Mouse (Mus musculus): ENCODE results near the gene Fis1. TPM values are rescaled to one million over a fixed set of nuclear protein-coding genes. Genes with fewer than 3 reads are reported as not detected.
A peak's percentile ranks its signal among the peaks of the same experiment; 100 is the strongest.

The Fis1 gene
- polyA plus RNA-seq, 1 experiment from 2014 or later, result 280 TPM

DNA sequence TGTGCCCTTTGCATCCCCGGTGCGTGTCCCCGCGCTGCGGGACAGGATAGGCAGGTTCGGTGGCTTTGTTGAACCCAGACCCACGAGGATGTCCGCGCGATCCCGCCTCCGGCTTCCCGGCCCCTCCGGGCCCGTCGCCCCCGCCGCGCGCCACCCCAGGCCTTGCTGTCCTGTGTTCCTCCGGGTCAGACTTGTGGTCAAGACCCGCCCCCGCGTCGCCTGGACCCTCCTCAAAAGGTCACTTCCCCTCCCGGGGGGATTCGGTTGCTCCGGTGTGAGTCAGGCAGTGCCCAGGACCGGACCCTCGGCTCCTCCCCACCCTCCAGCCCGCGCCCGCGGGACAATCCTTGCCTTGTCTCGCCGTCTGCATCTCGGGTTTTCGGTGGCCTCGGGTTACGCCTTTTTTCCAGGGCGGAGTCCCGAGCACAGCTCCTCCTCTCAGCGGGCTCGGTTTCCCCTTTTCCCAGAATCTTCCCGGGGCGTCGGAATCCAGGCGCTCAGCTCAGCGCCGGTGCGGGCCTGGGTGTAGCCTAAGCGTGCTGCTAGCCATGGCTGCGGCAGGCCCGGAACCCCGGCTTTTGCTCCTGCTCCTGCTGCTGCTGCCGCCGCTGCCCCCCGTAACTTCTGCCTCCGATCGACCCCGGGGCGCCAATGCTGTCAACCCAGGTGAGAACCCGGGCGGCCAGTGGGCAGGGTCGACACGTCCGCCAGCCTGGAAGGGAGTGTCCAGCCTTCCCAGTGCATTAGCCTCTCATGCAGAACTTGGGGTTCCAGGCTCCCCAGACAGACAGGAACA lies 34.3 kb downstream of the Fis1 start:
- ATAC-seq, result peak; percentile 53
- POLR2A ChIA-PET, result interaction anchor here (0.5 to 1.4 kb wide), 8 partner anchors 20 to 351 kb away, joined by 3 to 4 read pairs (median 4); no protein-coding TSS in a partner anchor
- DNase-seq (ENCODE audit: low read depth, low spot score), result no peak
- no peaks in the 10 kb centered on the region for H3K27me3 ChIP-seq
- CTCF ChIA-PET, result no interaction called here
- TF ChIP-seq CTCF (IDR thresholded peaks at IDR 0.05), result no peak
- in situ Hi-C loops (cut with MboI; ENCODE audit: low pct_unique_long_range_greater_than_20kb), result no loop called here

DNA sequence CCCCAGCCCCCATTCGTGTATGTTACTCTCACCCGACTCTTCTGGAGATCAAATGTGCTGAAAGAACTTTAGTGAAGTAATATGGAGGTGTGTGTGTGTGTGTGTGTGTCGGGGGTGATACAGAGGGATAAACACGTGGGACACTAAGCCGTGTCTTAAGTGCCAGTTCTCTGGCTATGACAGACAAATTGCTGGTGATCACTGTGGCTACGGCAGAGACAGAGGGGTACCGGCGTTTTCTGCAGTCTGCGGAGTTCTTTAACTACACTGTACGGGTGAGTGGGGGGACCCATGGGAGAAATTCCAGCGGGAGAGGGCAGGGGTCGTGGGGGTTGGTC lies 34.8 kb downstream of the Fis1 start, which contains the start of gene Znhit1:
Gene Znhit1, minus strand, starts transcription at position 88 of the 338 bp plus-strand sequence.
- DNase-seq (ENCODE audit: low read depth, low spot score) (no peak), ATAC-seq (peak; percentile 4)
- in situ Hi-C loops (cut with MboI; ENCODE audit: low pct_unique_long_range_greater_than_20kb), result no loop called here
- ChIA-PET CTCF (no interaction called here), POLR2A (no interaction called here)
- H3K27me3 ChIP-seq, result no peaks in the 10 kb centered on the region
- no peak for TF ChIP-seq CTCF (IDR thresholded peaks at IDR 0.05)

- in situ Hi-C loops (cut with MboI; ENCODE audit: low pct_unique_long_range_greater_than_20kb), result no loop called here
- TF ChIP-seq CTCF (IDR thresholded peaks at IDR 0.05), result no peak
- POLR2A ChIA-PET, result no interaction called here
- ATAC-seq (no peak), DNase-seq (ENCODE audit: low read depth, low spot score) (no peak)
- CTCF ChIA-PET, result no interaction called here
- no peaks in the 10 kb centered on the region for H3K27me3 ChIP-seq
Measured at GRCm38 (mm10) chr5:136988420-136988819, 35.3 kb downstream of the Fis1 start.

GRCm38 (mm10) chr5:136989801-136990200 lies 36.7 kb downstream of the Fis1 start:
- POLR2A ChIA-PET, result no interaction called here
- no peaks in the 10 kb centered on the region for H3K27me3 ChIP-seq
- in situ Hi-C loops (cut with MboI; ENCODE audit: low pct_unique_long_range_greater_than_20kb), result no loop called here
- ATAC-seq (no peak), DNase-seq (ENCODE audit: low read depth, low spot score) (no peak)
- CTCF ChIA-PET, result no interaction called here
- no peak for TF ChIP-seq CTCF (IDR thresholded peaks at IDR 0.05)

DNA sequence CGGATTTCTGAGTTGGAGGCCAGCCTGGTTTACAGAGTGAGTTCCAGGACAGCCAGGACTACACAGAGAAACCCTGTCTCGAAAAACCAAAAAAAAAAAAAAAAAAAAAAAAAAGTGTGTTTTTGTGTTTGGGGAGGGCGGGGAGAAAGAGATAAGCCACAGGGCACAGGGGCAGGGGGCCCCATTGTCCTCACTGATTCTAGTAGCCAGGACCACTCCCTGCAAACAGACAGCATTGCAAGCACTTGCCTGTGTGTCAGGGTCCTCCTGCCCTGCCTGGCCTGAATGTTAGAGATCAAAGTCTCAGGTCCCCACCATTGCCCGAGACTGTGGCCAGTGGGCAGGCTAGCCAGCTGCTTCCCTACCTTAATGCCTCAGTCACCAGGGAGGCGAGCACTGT lies 46.4 kb downstream of the Fis1 start:
- ChIA-PET POLR2A (no interaction called here), CTCF (interaction anchor here (2.0 kb wide), 1 partner anchor 11 kb away, joined by 6 read pairs; no protein-coding TSS in a partner anchor)
- no peak for ATAC-seq
- no peaks in the 10 kb centered on the region for H3K27me3 ChIP-seq
- TF ChIP-seq CTCF (IDR thresholded peaks at IDR 0.05), result no peak
- DNase-seq (ENCODE audit: low read depth, low spot score), result no peak
- in situ Hi-C loops (cut with MboI; ENCODE audit: low pct_unique_long_range_greater_than_20kb), result no loop called here

DNA sequence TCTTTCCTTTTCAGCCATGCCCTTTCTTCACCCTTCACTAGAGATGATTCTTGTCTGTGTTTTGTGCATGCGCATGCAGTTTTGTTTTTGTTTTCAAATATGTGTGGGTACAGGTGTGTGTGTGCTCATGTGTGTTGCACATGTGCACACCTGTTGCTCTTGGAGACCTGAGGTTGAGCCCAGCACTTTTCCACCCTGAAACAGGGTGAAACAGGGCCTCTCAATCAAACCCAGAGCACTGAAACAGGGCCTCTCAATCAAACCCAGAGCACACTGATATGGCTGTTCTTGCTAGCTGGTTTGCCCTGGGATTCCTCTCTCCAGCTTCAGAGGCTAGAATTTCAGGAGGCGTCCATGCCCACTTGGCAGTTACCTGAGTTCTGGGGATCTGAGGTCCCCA lies 47.5 kb downstream of the Fis1 start:
- ChIA-PET POLR2A (interaction anchor here (0.6 kb wide), 1 partner anchor 319 kb away, joined by 4 read pairs; no protein-coding TSS in a partner anchor), CTCF (interaction anchor here (2.0 kb wide), 1 partner anchor 10 kb away, joined by 6 read pairs; no protein-coding TSS in a partner anchor)
- no peak for TF ChIP-seq CTCF (IDR thresholded peaks at IDR 0.05)
- in situ Hi-C loops (cut with MboI; ENCODE audit: low pct_unique_long_range_greater_than_20kb), result no loop called here
- H3K27me3 ChIP-seq, result no peaks in the 10 kb centered on the region
- ATAC-seq (no peak), DNase-seq (ENCODE audit: low read depth, low spot score) (no peak)

DNA sequence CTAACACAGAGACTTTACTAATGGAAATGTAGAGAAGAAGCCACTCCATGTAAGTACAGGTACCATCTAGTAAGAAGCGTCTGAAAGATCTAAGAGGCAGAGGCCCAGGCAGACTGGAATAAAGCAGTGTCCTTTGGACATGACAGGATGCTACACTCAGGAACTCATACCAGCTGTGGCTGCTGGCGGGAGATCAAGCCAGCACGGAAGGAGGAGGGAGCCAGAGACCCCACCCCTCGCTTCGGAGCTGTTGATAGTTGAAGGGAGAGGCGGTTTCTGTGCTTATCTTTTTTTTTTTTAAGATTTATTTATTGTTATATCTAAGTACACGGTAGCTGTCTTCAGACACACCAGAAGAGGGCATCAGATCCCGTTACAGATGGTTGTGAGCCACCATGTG lies 54.2 kb downstream of the Fis1 start:
- ATAC-seq (no peak), DNase-seq (ENCODE audit: low read depth, low spot score) (no peak)
- H3K27me3 ChIP-seq, result no peaks in the 10 kb centered on the region
- in situ Hi-C loops (cut with MboI; ENCODE audit: low pct_unique_long_range_greater_than_20kb), result no loop called here
- ChIA-PET POLR2A (no interaction called here), CTCF (no interaction called here)
- no peak for TF ChIP-seq CTCF (IDR thresholded peaks at IDR 0.05)

DNA sequence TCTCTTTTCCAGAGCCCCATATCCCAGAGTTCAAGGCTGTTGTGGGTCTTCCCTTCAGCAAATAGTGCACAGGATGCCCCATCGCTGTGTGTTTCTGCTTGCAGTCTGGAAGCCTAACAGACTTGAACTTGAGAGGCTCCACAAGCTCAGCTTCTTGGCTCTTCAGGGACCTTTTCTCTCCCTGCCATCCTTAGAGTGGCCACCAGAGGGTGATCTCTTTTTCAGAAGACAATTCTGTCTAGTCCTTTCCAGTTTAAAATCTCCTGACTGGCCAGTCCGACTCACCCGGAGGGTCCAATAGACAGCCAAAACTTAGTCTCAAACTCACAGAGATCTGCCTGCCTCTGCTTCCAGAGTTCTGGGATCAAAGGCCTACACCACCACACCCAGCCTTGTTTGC lies 56.9 kb downstream of the Fis1 start:
- ATAC-seq (no peak), DNase-seq (ENCODE audit: low read depth, low spot score) (no peak)
- no peaks in the 10 kb centered on the region for H3K27me3 ChIP-seq
- ChIA-PET POLR2A (interaction anchor here (1.0 kb wide), 1 partner anchor 23 kb away, joined by 4 read pairs; the partner anchor contains the start of gene Plod3), CTCF (interaction anchor here (0.9 to 1.9 kb wide), 8 partner anchors 10 to 96 kb away, joined by 3 to 6 read pairs (median 4); no protein-coding TSS in a partner anchor)
- in situ Hi-C loops (cut with MboI; ENCODE audit: low pct_unique_long_range_greater_than_20kb), result no loop called here
- TF ChIP-seq CTCF (IDR thresholded peaks at IDR 0.05), result peak; percentile 85

DNA sequence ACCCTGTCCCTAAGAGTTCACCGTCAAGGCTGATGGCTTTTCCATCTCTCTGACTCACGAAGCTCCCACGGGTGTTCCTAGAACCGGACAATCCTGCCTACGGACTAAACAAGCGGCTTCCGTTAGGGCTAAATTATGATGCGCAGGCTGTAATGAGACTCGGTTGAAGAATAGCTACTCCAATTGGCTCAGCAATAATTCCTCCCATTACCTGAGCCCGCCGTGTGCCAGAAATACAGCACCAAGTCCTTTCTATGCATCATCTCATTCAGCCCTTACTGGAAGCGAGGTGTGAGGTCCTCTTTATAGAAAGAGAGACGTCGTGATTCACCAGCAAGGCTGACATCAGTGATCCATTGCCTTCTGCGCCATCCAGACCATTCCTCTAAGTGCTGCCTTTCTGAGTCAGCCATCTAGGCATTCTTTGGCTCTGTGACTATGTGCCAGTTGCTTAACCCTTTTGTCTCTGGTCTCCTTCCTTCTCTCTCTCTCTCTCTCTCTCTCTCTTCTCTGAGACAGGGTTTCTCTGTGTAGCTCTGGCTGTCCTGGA lies 59.4 kb downstream of the Fis1 start:
- POLR2A ChIA-PET, result interaction anchor here (1.0 kb wide), 1 partner anchor 26 kb away, joined by 3 read pairs; the partner anchor contains the start of gene Plod3
- CTCF ChIA-PET, result interaction anchor here (1.1 to 1.4 kb wide), 2 partner anchors 91 to 101 kb away, joined by 3 to 4 read pairs; no protein-coding TSS in a partner anchor
- DNase-seq (ENCODE audit: low read depth, low spot score) (peak; percentile 83), ATAC-seq (peak; percentile 83)
- in situ Hi-C loops (cut with MboI; ENCODE audit: low pct_unique_long_range_greater_than_20kb), result no loop called here
- no peaks in the 10 kb centered on the region for H3K27me3 ChIP-seq
- TF ChIP-seq CTCF (IDR thresholded peaks at IDR 0.05), result no peak

Other genes with a start within 250 kb of the Fis1 start
- gene Col26a1, start 70.1 kb upstream of the Fis1 start, polyA plus RNA-seq (2021), result 0.09 TPM
- 73.2 TPM for gene Ift22, start 45.1 kb upstream of the Fis1 start, polyA plus RNA-seq (2021)
- gene Cldn15, start 13.3 kb downstream of the Fis1 start, polyA plus RNA-seq (2021), result 0.22 TPM
- 202 TPM for gene Plod3, start 33.7 kb downstream of the Fis1 start, polyA plus RNA-seq (2021)
- gene Znhit1, start 34.7 kb downstream of the Fis1 start, polyA plus RNA-seq (2021), result 99.6 TPM
- gene Vgf, start 73.1 kb downstream of the Fis1 start, polyA plus RNA-seq (2021), result 0.89 TPM
- 240 TPM for gene Ap1s1, start 92.9 kb downstream of the Fis1 start, polyA plus RNA-seq (2021)
- 151 TPM for gene Serpine1, start 119.0 kb downstream of the Fis1 start, polyA plus RNA-seq (2021)
- gene Trim56, start 162.9 kb downstream of the Fis1 start, polyA plus RNA-seq (2021), result 35.6 TPM
- gene Muc3, start 196.0 kb downstream of the Fis1 start, polyA plus RNA-seq (2021), result not detected